Mouse (Mus musculus) kidney, adult 8-10 months (tissue): ENCODE measurements around the gene Traf3.
A peak's percentile ranks its signal among the peaks of the same experiment; 100 is the strongest.

Source experiments
- DNase-seq, 2 experiments: peaks; one replicate each; pipeline ENCODE4 v3.0.0; 2022

Gene Traf3

GRCm38 (mm10) chr12:111154641-111155040 is 11.5 kb upstream of the Traf3 start:
- DNase-seq: no peak

DNA sequence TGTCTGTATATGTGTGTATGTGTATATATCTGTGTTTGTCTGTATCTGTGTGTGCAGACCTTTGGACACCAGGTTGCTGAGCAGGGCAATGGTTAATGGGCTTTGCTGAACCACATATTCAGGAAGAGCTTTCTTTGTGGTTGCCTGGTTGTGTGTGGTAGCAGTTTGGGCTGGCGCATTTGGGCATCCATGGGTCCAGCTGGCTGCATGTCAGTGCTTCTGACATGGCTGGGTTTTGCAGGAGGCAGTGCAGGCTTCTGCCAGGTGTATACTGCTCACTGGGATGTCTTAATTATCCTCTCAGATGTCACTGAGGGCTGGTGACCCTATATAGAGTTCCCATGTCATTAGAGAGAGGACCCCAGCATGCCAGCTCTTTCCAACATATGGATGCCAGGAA is 10.4 kb upstream of the Traf3 start:
- no peak for DNase-seq

GRCm38 (mm10) chr12:111159659-111160428 is 6.3 kb upstream of the Traf3 start:
- DNase-seq: no peak

- no peak for DNase-seq
These were observed 5.3 kb upstream of the Traf3 start for GRCm38 (mm10) chr12:111160871-111161270.

GRCm38 (mm10) chr12:111161943-111162311 is 4.2 kb upstream of the Traf3 start:
- DNase-seq: peak in 1 of 2 experiments; percentile 50

GRCm38 (mm10) chr12:111162312-111163061 is 3.7 kb upstream of the Traf3 start:
- no peak for DNase-seq

DNA sequence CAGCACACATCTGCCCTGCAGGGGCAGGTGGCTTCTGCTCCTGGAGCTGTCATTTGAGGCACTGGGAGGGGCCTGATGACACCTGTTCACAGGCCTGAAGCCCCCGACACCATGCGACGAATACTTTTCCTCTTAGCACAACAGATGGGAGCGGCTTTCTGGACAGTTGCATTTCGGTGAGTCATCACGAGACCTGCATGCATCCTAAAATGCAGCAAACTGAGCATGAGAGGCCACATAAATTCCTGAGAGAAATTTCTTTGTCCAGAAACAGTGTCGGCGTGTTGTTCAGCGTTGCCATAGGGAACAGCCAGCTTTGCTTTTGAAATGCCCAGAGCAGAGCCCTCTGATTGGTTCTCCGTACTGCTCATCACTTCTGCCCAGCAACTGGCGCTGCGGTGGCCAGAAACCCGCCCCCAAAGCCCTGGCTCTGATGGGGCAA is 1.8 kb upstream of the Traf3 start:
- peak; percentile 92 to 94 for DNase-seq

GRCm38 (mm10) chr12:111165146-111165812 is 891 bp upstream of the Traf3 start:
- DNase-seq: peak; percentile 30 to 43

DNA sequence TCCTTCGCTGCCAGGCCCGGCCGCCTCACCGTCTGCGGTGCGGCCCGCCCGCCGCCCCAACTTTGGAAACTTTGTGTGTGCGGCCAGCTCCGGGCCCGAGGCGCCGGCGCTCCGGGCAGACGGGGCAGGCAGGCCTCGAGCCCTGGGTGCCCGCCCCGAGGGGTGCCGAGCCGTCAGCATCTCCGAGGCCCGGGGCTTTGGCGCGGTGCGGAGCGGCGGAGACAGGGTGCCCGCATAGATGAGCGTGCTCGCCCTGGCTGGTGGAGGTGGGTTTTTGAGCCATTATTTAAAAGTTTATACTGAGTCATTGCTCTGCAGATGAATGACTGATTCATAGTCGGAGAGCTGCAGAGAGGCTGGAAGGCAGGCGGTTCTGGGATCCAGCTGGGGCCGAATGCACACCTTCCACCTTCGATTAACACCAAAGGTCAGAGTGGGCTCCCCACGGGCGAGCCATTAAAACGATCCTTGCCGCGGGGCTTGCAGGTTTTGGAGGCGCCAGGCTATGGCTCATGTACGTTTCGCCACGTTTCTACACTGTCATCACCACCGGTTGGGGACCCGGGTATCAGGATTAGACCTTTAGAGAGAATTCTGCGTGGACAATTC is 615 bp downstream of the Traf3 start:
- DNase-seq: no peak

DNA sequence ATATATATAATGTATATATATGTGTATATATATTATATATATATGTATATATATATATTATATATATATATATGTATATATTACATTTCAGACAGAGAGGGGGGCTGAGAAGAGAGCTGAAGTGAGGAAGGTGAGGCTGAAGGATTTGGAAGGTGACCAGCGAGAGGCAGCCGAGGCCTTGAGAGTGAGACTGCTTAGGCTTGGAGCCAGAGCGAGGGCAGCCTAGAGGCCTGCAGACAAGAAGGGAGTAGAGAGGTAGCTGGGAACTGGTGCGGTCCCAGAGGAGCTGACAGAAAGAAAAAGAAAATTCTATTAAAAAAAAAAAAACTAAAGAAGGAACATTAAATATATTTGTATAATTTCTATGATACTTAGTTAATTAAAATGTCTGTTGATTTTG is 2.7 kb downstream of the Traf3 start:
- no peak for DNase-seq

- DNase-seq: no peak
These were observed 12.6 kb downstream of the Traf3 start for GRCm38 (mm10) chr12:111178772-111179171.

- no peak for DNase-seq
These were observed 15.7 kb downstream of the Traf3 start for GRCm38 (mm10) chr12:111181848-111182247.

GRCm38 (mm10) chr12:111182378-111182777 is 16.2 kb downstream of the Traf3 start:
- DNase-seq: no peak

DNA sequence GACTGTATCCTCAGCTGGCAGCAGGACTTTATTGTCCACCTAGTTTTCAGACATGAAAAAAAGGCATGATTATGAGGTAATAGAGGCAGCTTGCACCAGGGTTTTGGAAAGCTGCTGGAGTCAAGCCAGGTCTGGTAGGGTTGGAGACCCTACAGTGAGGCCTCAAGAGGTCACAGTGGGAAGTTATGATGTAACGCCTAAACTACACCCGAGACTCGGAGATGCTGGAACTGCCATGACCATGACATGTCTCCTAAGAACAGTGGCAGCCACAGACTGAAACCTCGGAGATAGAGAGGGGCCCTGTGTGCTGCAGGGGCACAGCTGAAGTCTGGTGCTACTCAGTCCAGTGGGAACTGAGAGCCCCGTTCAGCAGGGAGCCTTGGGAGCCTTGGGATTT is 18.3 kb downstream of the Traf3 start, which contains the start of gene 4930595D18Rik:
4930595D18Rik (minus strand) TSS at position 16 of the 400 bp plus-strand sequence.
- no peak for DNase-seq

DNA sequence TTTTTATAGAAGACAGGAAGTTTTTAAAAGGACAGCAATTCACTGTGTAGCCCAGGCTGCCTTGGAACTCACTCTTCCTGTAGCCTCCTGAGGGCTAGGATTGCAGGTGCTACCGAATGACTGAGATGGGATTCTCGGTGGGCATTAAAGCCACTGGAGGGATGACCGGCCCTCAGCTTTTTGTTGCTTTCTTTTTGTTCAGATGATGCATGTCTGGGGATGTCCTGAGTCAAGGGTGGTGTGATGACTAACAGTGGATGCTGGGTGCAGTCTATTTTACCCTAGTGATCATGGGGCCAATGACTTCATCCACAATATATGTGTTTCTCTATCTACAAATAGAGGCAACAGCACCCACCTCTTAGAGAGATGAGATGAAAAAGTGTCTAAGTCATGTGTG is 20.8 kb downstream of the Traf3 start:
- no peak for DNase-seq

- no peak for DNase-seq
These were observed 22.1 kb downstream of the Traf3 start for GRCm38 (mm10) chr12:111188295-111188694.

GRCm38 (mm10) chr12:111190355-111190754 is 24.2 kb downstream of the Traf3 start:
- no peak for DNase-seq

DNA sequence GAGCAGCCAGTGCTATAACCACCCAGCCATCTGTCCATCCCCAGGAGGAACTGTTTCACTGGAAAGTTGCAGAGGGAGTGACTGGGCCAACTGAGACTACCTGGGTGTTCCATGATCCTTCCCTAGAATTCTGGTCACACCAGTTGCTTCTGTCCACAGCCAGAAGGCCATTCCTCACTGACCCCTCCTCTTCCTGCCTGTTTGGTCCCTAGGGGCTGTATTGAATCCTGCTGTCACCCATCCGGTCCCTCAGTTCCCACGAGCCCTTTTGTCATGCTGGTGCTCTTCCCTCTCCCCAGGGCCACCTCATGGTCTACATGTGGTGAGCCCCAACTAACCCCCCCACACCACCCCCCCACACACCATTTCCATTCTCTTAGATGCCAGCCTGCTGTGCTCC is 24.7 kb downstream of the Traf3 start:
- no peak for DNase-seq

- no peak for DNase-seq
These were observed 26.6 kb downstream of the Traf3 start for GRCm38 (mm10) chr12:111192777-111193176.

DNA sequence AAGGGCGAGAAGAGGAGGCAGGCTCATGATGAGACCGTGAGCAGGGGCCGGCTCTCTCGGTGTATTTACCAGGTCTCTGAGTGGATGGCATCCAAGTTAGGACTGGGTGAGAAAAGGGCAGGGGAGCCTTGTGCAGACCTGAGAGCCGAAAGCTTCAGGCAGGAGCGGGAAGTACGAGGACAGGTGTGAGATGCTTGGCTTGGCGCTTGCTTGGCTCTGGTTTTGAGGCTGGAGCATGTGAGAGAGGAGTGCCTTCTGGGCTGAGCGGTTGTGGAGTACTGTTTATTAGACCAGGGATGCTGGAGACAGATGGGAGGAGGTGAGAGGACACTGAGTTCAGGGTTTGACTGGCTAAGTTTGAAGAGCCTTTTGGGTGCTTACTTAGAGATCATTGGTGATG is 27.2 kb downstream of the Traf3 start:
- no peak for DNase-seq

GRCm38 (mm10) chr12:111196548-111196947 is 30.4 kb downstream of the Traf3 start:
- DNase-seq: no peak

DNA sequence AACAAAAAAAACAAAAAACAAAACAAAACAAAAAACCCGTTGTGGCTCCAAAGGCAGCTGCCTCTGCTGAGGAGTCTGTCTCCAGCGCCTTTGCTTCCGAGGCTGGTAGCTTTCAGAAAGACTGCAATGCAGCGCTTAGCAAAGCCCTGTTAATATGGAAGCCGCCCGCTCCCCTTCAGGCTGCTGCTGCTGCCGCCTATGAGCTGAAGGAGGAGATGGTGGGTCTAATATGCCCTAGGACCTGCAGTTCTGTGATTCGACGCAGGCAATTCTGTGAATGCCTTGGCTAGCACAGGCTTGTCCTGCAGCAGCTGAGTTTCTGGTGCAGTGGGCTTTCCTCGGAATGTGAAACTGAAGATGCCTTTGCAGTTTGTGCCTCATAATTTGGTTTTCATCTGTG is 36.9 kb downstream of the Traf3 start:
- DNase-seq: no peak

GRCm38 (mm10) chr12:111203945-111204344 is 37.8 kb downstream of the Traf3 start:
- DNase-seq: no peak
